Mouse (Mus musculus) limb, embryonic 14.5 days (tissue): ENCODE measurements at regions not wholly inside any gene's neighbourhood (a gene's known extent, or its start where the extent isn't known, plus 50 kb on each side); places are given as distances from the start of the nearest gene placed in this dataset.

Experiments used
- ATAC-seq: fragments of 200-750 bp; cut with Nextera tagmentation; 2 replicates; pipeline ENCODE4 v1.8.0; 2017; ENCODE audit warnings: low read depth, moderate number of reproducible peaks, moderate TSS enrichment; ENCODE audit not compliant: low FRiP score
- DNase-seq: peaks from one replicate; pipeline ENCODE4 v3.0.0-alpha.2; 2015; ENCODE audit warnings: low spot score
- H3K27ac ChIP-seq: fragments of 300-500 bp; sonication (generic); replicated peaks from 2 replicates; pipeline ENCODE4 v1.5.1; 2014; ENCODE audit warnings: low read depth, mild to moderate bottlenecking, low read length, moderate library complexity, mixed read lengths
- H3K27me3 ChIP-seq: fragments of 300-500 bp; sonication (generic); 2 replicates; pipeline ENCODE4 v1.6.1; 2014; ENCODE audit warnings: low read length, mixed read lengths; ENCODE audit not compliant: control insufficient read depth, insufficient read depth
- H3K36me3 ChIP-seq: fragments of 300-500 bp; sonication (generic); 2 replicates; pipeline ENCODE4 v1.6.1; 2014; ENCODE audit warnings: mild to moderate bottlenecking, low read length, moderate library complexity, mixed read lengths; ENCODE audit not compliant: control insufficient read depth, insufficient read depth
- H3K4me1 ChIP-seq: fragments of 300-500 bp; sonication (generic); 2 replicates; pipeline ENCODE4 v1.6.1; 2014; ENCODE audit warnings: antibody characterized with exemption, low read length, mixed read lengths; ENCODE audit not compliant: control insufficient read depth, insufficient read depth
- H3K4me2 ChIP-seq: fragments of 300-500 bp; sonication (generic); replicated peaks from 2 replicates; pipeline ENCODE4 v1.6.1; 2014; ENCODE audit warnings: low read depth, mild to moderate bottlenecking, low read length, moderate library complexity; ENCODE audit not compliant: severe bottlenecking
- H3K4me3 ChIP-seq: fragments of 300-500 bp; sonication (generic); replicated peaks from 2 replicates; pipeline ENCODE4 v1.5.1; 2014; ENCODE audit warnings: low read length
- H3K9ac ChIP-seq: fragments of 300-500 bp; sonication (generic); 2 replicates; pipeline ENCODE4 v1.6.1; 2014; ENCODE audit warnings: mild to moderate bottlenecking, low read depth, low read length, moderate library complexity; ENCODE audit not compliant: severe bottlenecking
- H3K9me3 ChIP-seq: fragments of 300-500 bp; sonication (generic); 2 replicates; pipeline ENCODE4 v1.6.1; 2016; ENCODE audit warnings: low read length; ENCODE audit not compliant: control insufficient read depth
- POLR2A ChIP-seq: fragments of 200-500 bp; IDR thresholded peaks from 2 replicates; pipeline ENCODE4 v1.8.0; 2012; ENCODE audit warnings: inconsistent platforms, mild to moderate bottlenecking, moderate library complexity, borderline replicate concordance; ENCODE audit not compliant: insufficient read depth, insufficient read length; ENCODE audit errors: extremely low read depth
- WGBS: fragments of 180-500 bp; shearing (Covaris S2); extraction: QIAGEN DNeasy Blood & Tissue Kit; methylation state at CpG from one replicate; pipeline ENCODE4 v1.1.7; 2014; 5-methylcytosine and 5-hydroxymethylcytosine counted together

GRCm38 (mm10) chr16:74462436-74462835, 50.8 kb upstream of the Robo2 start:
- Histone ChIP-seq H3K4me1 (no peaks in the 10 kb centered on the region), H3K27me3 (no peaks in the 10 kb centered on the region), H3K27ac (no peak overlapping the region), H3K9me3 (no peaks in the 10 kb centered on the region), H3K4me2 (no peak overlapping the region), H3K36me3 (no peaks in the 10 kb centered on the region), H3K9ac (no peak overlapping the region), H3K4me3 (no peak overlapping the region)
- ATAC-seq (no peak), DNase-seq (no peak)
- TF ChIP-seq POLR2A, result no peak
- WGBS, result 89% methylated on average over 3 of the region's 3 CpGs
